Mouse (Mus musculus) forebrain, embryonic 15.5 days (tissue): Measurements from ENCODE around the gene Rnf6. TPM values are rescaled to one million over a fixed set of nuclear protein-coding genes. Genes with fewer than 3 reads are reported as not detected.
"Not testable (repeated sequence)": the region's sequence is repeated elsewhere in the genome, so short reads cannot be mapped to it uniquely, and the experiment has no call there.

ENCODE experiments used
- ATAC-seq: fragments of 200-750 bp; cut with Nextera tagmentation; replicated peaks from 2 replicates; pipeline ENCODE4 v1.8.0; 2017; ENCODE audit warnings: mild to moderate bottlenecking, moderate TSS enrichment, moderate library complexity
- H3K27ac ChIP-seq: fragments of 300-500 bp; sonication (generic); replicated peaks from 2 replicates; pipeline ENCODE4 v1.5.1; 2015; ENCODE audit warnings: mild to moderate bottlenecking, inconsistent platforms
- H3K27me3 ChIP-seq: fragments of 300-500 bp; sonication (generic); 2 replicates; pipeline ENCODE4 v1.6.1; 2015; ENCODE audit warnings: inconsistent platforms
- H3K36me3 ChIP-seq: fragments of 300-500 bp; sonication (generic); 2 replicates; pipeline ENCODE4 v1.6.1; 2015; ENCODE audit warnings: mild to moderate bottlenecking, inconsistent platforms
- H3K4me1 ChIP-seq: fragments of 300-500 bp; sonication (generic); 2 replicates; pipeline ENCODE4 v1.6.1; 2015; ENCODE audit warnings: inconsistent platforms
- H3K4me2 ChIP-seq: fragments of 300-500 bp; sonication (generic); replicated peaks from 2 replicates; pipeline ENCODE4 v1.6.1; 2015; ENCODE audit warnings: mild to moderate bottlenecking, inconsistent platforms
- H3K4me3 ChIP-seq: fragments of 300-500 bp; sonication (generic); 2 replicates; pipeline ENCODE4 v1.5.1; 2015; ENCODE audit warnings: mild to moderate bottlenecking, inconsistent platforms
- H3K9ac ChIP-seq: fragments of 300-500 bp; sonication (generic); replicated peaks from 2 replicates; pipeline ENCODE4 v1.6.1; 2015; ENCODE audit warnings: mild to moderate bottlenecking, inconsistent platforms
- H3K9me3 ChIP-seq: fragments of 300-500 bp; sonication (generic); 2 replicates; pipeline ENCODE4 v1.6.1; 2016; ENCODE audit warnings: inconsistent platforms
- WGBS: fragments of 180-500 bp; shearing (Covaris S2); methylation state at CpG from one replicate; pipeline ENCODE4 v1.1.7; 2015; ENCODE audit warnings: mixed read lengths; 5-methylcytosine and 5-hydroxymethylcytosine counted together
- polyA plus RNA-seq: library from polyadenylated mRNA; unstranded; fragments of >200 nt; fragmentation: Nextera tagmentation; extraction: Ambion mirVana; gene quantifications from 2 replicates; pipeline ENCODE4 v1.2.1, GENCODE M21; 2015

The Rnf6 gene
- polyA plus RNA-seq, 1 experiment from 2014 or later: 28.3 TPM

DNA sequence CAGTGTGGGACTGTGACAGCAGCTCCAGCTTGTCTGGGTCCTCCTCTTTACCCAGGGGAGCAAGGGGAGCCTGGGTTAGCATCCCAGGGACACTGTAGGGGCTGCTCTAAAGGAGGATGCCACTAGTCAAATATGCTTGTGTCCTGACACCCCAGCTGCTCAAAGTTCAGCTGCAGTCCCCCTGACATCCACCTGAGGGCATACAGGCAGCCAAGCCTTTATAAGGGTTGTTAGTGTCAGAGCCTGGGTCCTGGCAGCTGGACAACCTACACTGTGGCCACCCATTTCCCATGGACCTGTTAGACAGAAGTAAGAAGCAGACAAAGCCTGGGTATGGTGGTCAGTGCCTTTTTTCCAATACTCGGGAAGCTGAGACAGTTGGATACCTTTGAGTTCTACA is 33.2 kb downstream of the Rnf6 start:
- H3K27ac ChIP-seq: no peak overlapping the region
- no peak overlapping the region for H3K4me2 ChIP-seq
- H3K27me3 ChIP-seq: no peaks in the 10 kb centered on the region
- no peaks in the 10 kb centered on the region for H3K9me3 ChIP-seq
- no peaks in the 10 kb centered on the region for H3K4me1 ChIP-seq
- H3K9ac ChIP-seq: no peak overlapping the region
- ATAC-seq: no peak
- WGBS: 97% methylated on average over 1 of the region's 1 CpGs
- no peaks in the 10 kb centered on the region for H3K36me3 ChIP-seq
- H3K4me3 ChIP-seq: no peak overlapping the region

DNA sequence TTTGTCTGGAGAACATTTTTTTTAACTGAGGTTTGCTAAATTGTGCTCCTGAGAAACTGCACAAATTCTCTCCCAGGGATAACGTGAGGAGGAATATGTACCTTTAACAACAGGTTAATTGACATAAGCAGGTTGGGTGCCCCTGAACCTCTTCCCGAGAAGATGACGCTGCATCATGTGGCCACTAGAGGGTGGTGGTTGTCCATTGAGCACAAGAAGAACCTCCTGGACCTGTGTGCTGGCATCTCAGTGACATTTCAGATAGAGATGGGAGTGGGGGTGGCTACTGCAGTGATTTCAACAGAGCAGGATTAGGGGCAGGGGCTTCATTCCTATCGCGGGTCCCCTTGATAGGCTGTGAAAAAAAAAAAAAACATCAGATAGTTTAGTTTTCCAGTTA is 33.9 kb downstream of the Rnf6 start:
- not testable (repeated sequence) for H3K9ac ChIP-seq, H3K4me2 ChIP-seq, H3K9me3 ChIP-seq, H3K4me1 ChIP-seq, H3K36me3 ChIP-seq, H3K4me3 ChIP-seq, H3K27me3 ChIP-seq, H3K27ac ChIP-seq, ATAC-seq
- WGBS: 38% methylated on average over 5 of the region's 5 CpGs

DNA sequence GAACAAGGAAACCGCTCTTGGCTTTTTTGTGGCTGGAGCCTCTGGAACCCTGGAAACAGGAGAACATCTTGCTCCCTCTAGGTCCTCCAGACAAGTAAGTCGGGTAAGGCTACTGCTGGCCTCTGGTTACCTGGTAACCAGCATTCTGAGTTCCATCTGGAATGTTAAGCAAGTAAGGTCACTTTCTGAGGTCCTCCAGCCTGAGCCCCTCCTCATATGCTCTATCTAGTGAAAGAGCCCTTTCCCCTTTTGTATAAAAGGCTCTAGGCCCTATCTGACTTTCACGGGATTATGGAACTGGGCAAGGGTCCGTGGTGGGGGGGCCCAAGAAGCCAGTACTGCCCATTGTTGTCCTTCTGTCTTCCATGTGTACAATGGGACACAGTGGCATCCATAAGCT is 36.2 kb downstream of the Rnf6 start, which contains the start of gene 1700001J03Rik:
Gene 1700001J03Rik (minus strand): TSS at position 101 of the 400 bp plus-strand sequence.
- H3K27ac ChIP-seq, H3K9me3 ChIP-seq, H3K27me3 ChIP-seq, H3K4me1 ChIP-seq, H3K9ac ChIP-seq, H3K4me2 ChIP-seq, ATAC-seq, H3K4me3 ChIP-seq, H3K36me3 ChIP-seq: not testable (repeated sequence)
- 84% methylated on average over 4 of the region's 4 CpGs for WGBS

DNA sequence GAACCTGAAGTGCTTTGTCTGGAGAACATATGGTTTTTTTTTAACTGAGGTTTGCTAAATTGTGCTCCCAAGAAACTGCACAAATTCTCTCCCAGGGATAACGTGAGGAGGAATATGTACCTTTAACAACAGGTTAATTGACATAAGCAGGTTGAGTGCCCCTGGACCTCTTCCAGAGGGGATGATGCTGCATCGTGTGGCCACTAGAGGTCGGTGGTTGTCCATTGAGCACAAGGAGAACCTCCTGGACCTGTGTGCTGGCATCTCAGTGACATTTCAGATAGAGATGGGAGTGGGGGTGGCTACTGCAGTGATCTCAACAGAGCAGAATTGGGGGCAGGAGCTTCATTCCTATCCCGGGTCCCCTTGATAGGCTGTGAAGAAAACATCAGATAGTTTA is 48.6 kb downstream of the Rnf6 start:
- not testable (repeated sequence) for H3K4me1 ChIP-seq, H3K27ac ChIP-seq, H3K36me3 ChIP-seq, H3K4me3 ChIP-seq, H3K4me2 ChIP-seq, ATAC-seq, H3K27me3 ChIP-seq, H3K9ac ChIP-seq, H3K9me3 ChIP-seq
- WGBS: 61% methylated on average over 4 of the region's 4 CpGs

- H3K4me1 ChIP-seq, H3K9ac ChIP-seq, H3K4me3 ChIP-seq, ATAC-seq, H3K27ac ChIP-seq, H3K4me2 ChIP-seq, H3K9me3 ChIP-seq, H3K36me3 ChIP-seq, H3K27me3 ChIP-seq: not testable (repeated sequence)
- 78% methylated on average over 2 of the region's 2 CpGs for WGBS
Measured at GRCm38 (mm10) chr5:146170621-146171020, 50.7 kb downstream of the Rnf6 start, which contains the start of gene Gm6309. TSS of gene Gm6309 (minus strand) at chr5:146170721.

DNA sequence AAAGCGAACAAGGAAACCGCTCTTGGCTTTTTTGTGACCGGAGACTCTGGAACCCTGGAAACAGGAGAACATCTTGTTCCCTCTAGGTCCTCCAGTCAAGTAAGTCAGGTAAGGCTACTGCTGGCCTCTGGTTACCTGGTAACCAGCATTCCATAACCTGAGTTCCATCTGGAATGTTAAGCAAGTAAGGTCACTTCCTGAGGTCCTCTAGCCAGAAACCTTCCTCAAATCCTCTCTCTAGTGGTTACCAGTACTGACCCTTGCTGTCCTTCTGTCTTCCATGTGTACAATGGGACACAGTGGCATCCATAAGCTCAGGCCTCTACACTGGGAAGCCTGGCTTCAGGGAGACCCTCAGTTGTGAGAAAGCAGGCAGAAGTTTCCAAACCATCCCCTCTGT is 60.9 kb downstream of the Rnf6 start, which contains the start of gene Gm5565:
Gene Gm5565 (minus strand): TSS at position 101 of the 400 bp plus-strand sequence.
- H3K27me3 ChIP-seq, H3K36me3 ChIP-seq, H3K9me3 ChIP-seq, H3K4me3 ChIP-seq, H3K4me2 ChIP-seq, ATAC-seq, H3K27ac ChIP-seq, H3K9ac ChIP-seq, H3K4me1 ChIP-seq: not testable (repeated sequence)
- WGBS: 94% methylated on average over 3 of the region's 3 CpGs

Other genes starting within 250 kb of the Rnf6 start
- gene Cyp3a25, start 211.9 kb downstream of the Rnf6 start, polyA plus RNA-seq: not detected in 2 replicates
- not detected in 2 replicates for gene Cyp3a59, start 142.3 kb downstream of the Rnf6 start, polyA plus RNA-seq
- gene Gm5565, start 61.0 kb downstream of the Rnf6 start, polyA plus RNA-seq: not detected in 2 replicates
- not detected in 2 replicates for gene Gm6309, start 50.8 kb downstream of the Rnf6 start, polyA plus RNA-seq
- not detected in 2 replicates for gene 1700001J03Rik, start 36.3 kb downstream of the Rnf6 start, polyA plus RNA-seq
- gene Cdk8, start 9.7 kb upstream of the Rnf6 start, polyA plus RNA-seq: 18.5 and 18.6 TPM in 2 replicates
- gene Wasf3, start 163.4 kb upstream of the Rnf6 start, polyA plus RNA-seq: 9.3 and 9.7 TPM in 2 replicates